Mouse (Mus musculus) heart, embryonic 13.5 days (tissue): Measurements from ENCODE around the gene Kcnj6. TPM values are rescaled to one million over a fixed set of nuclear protein-coding genes. Genes with fewer than 3 reads are reported as not detected.
"Not testable (repeated sequence)": the region's sequence is repeated elsewhere in the genome, so short reads cannot be mapped to it uniquely, and the experiment has no call there.

ENCODE experiments used
- ATAC-seq: fragments of 200-750 bp; cut with Nextera tagmentation; 2 replicates; pipeline ENCODE4 v1.8.0; 2017; ENCODE audit warnings: moderate TSS enrichment; ENCODE audit not compliant: insufficient number of reproducible peaks, low FRiP score, low TSS enrichment; ENCODE audit errors: extremely low read depth
- H3K27ac ChIP-seq: fragments of 300-500 bp; sonication (generic); replicated peaks from 2 replicates; pipeline ENCODE4 v1.5.1; 2015; ENCODE audit warnings: moderate library complexity, mild to moderate bottlenecking, inconsistent platforms
- H3K27me3 ChIP-seq: fragments of 300-500 bp; sonication (generic); replicated peaks from 2 replicates; pipeline ENCODE4 v1.6.1; 2015; ENCODE audit warnings: mild to moderate bottlenecking, inconsistent platforms
- H3K36me3 ChIP-seq: fragments of 300-500 bp; sonication (generic); 2 replicates; pipeline ENCODE4 v1.6.1; 2015; ENCODE audit warnings: mild to moderate bottlenecking, inconsistent platforms
- H3K4me1 ChIP-seq: fragments of 300-500 bp; sonication (generic); 2 replicates; pipeline ENCODE4 v1.6.1; 2015; ENCODE audit warnings: inconsistent platforms
- H3K4me2 ChIP-seq: fragments of 300-500 bp; sonication (generic); 2 replicates; pipeline ENCODE4 v1.6.1; 2015; ENCODE audit warnings: inconsistent platforms, mild to moderate bottlenecking, moderate library complexity
- H3K4me3 ChIP-seq: fragments of 300-500 bp; sonication (generic); 2 replicates; pipeline ENCODE4 v1.5.1; 2015; ENCODE audit warnings: moderate library complexity, mild to moderate bottlenecking, inconsistent platforms
- H3K9ac ChIP-seq: fragments of 300-500 bp; sonication (generic); 2 replicates; pipeline ENCODE4 v1.6.1; 2015; ENCODE audit warnings: inconsistent platforms, mild to moderate bottlenecking, moderate library complexity
- H3K9me3 ChIP-seq: fragments of 300-500 bp; sonication (generic); 2 replicates; pipeline ENCODE4 v1.6.1; 2016; ENCODE audit warnings: inconsistent platforms
- WGBS: fragments of 180-500 bp; shearing (Covaris S2); methylation state at CpG from one replicate; pipeline ENCODE4 v1.1.7; 2015; ENCODE audit warnings: mixed read lengths; 5-methylcytosine and 5-hydroxymethylcytosine counted together
- polyA plus RNA-seq: library from polyadenylated mRNA; unstranded; fragments of >200 nt; fragmentation: Nextera tagmentation; extraction: Ambion mirVana; gene quantifications from 2 replicates; pipeline ENCODE4 v1.2.1, GENCODE M21; 2015

Kcnj6 gene
- polyA plus RNA-seq, 1 experiment from 2014 or later: 0.05 TPM

- peaks cover 19% of the 10 kb centered on the region for H3K9me3 ChIP-seq
- H3K27me3 ChIP-seq: no peaks in the 10 kb centered on the region
- WGBS: 62% methylated on average over 6 of the region's 6 CpGs
- H3K9ac ChIP-seq: no peak overlapping the region
- H3K4me1 ChIP-seq: no peaks in the 10 kb centered on the region
- H3K4me3 ChIP-seq: no peak overlapping the region
- no peak for ATAC-seq
- no peaks in the 10 kb centered on the region for H3K36me3 ChIP-seq
- no peak overlapping the region for H3K27ac ChIP-seq
- H3K4me2 ChIP-seq: no peak overlapping the region
Measured at GRCm38 (mm10) chr16:94815891-94816290, 181.6 kb downstream of the Kcnj6 start.

GRCm38 (mm10) chr16:94809286-94809685, 188.2 kb downstream of the Kcnj6 start:
- H3K36me3 ChIP-seq, H3K27ac ChIP-seq, H3K4me3 ChIP-seq, ATAC-seq, H3K4me2 ChIP-seq, H3K27me3 ChIP-seq, H3K9ac ChIP-seq, H3K4me1 ChIP-seq: not testable (repeated sequence)
- H3K9me3 ChIP-seq: peaks cover 20% of the 10 kb centered on the region
- 0% methylated on average over 1 of the region's 1 CpGs for WGBS

GRCm38 (mm10) chr16:94798241-94798640, 199.3 kb downstream of the Kcnj6 start:
- ATAC-seq: no peak
- Histone ChIP-seq H3K9ac (no peak overlapping the region), H3K4me1 (no peaks in the 10 kb centered on the region), H3K27me3 (no peaks in the 10 kb centered on the region), H3K9me3 (no peaks in the 10 kb centered on the region), H3K36me3 (no peaks in the 10 kb centered on the region), H3K27ac (no peak overlapping the region), H3K4me2 (no peak overlapping the region), H3K4me3 (no peak overlapping the region)
- WGBS: 79% methylated on average over 8 of the region's 12 CpGs

- 79% methylated on average over 6 of the region's 6 CpGs for WGBS
- no peak overlapping the region for H3K9ac ChIP-seq
- H3K4me1 ChIP-seq: no peaks in the 10 kb centered on the region
- ATAC-seq: no peak
- no peak overlapping the region for H3K4me2 ChIP-seq
- no peaks in the 10 kb centered on the region for H3K27me3 ChIP-seq
- no peak overlapping the region for H3K27ac ChIP-seq
- H3K36me3 ChIP-seq: no peaks in the 10 kb centered on the region
- no peak overlapping the region for H3K4me3 ChIP-seq
- H3K9me3 ChIP-seq: no peaks in the 10 kb centered on the region
Measured at GRCm38 (mm10) chr16:94797366-94797765, 200.1 kb downstream of the Kcnj6 start.

- Histone ChIP-seq H3K36me3 (no peaks in the 10 kb centered on the region), H3K4me2 (no peak overlapping the region), H3K9me3 (no peaks in the 10 kb centered on the region), H3K4me3 (no peak overlapping the region), H3K4me1 (no peaks in the 10 kb centered on the region), H3K9ac (no peak overlapping the region), H3K27ac (no peak overlapping the region), H3K27me3 (peaks cover 12% of the 10 kb centered on the region)
- ATAC-seq: no peak
- WGBS: 58% methylated on average over 7 of the region's 7 CpGs
Measured at GRCm38 (mm10) chr16:94793041-94793440, 204.5 kb downstream of the Kcnj6 start.

GRCm38 (mm10) chr16:94789958-94790357, 207.5 kb downstream of the Kcnj6 start:
- ATAC-seq: no peak
- Histone ChIP-seq H3K9ac (no peak overlapping the region), H3K27me3 (peaks cover 12% of the 10 kb centered on the region), H3K36me3 (no peaks in the 10 kb centered on the region), H3K9me3 (no peaks in the 10 kb centered on the region), H3K4me2 (no peak overlapping the region), H3K4me1 (no peaks in the 10 kb centered on the region), H3K27ac (no peak overlapping the region), H3K4me3 (no peak overlapping the region)
- 26% methylated on average over 6 of the region's 6 CpGs for WGBS

- Histone ChIP-seq H3K36me3 (no peaks in the 10 kb centered on the region), H3K27ac (no peak overlapping the region), H3K4me2 (no peak overlapping the region), H3K9ac (no peak overlapping the region), H3K4me3 (no peak overlapping the region), H3K4me1 (no peaks in the 10 kb centered on the region), H3K9me3 (no peaks in the 10 kb centered on the region), H3K27me3 (peaks cover 12% of the 10 kb centered on the region)
- ATAC-seq: no peak
- 74% methylated on average over 7 of the region's 7 CpGs for WGBS
Measured at GRCm38 (mm10) chr16:94788716-94789115, 208.8 kb downstream of the Kcnj6 start.

- Histone ChIP-seq H3K9me3 (no peaks in the 10 kb centered on the region), H3K4me2 (no peak overlapping the region), H3K9ac (no peak overlapping the region), H3K27me3 (peaks cover 12% of the 10 kb centered on the region), H3K27ac (no peak overlapping the region), H3K36me3 (no peaks in the 10 kb centered on the region), H3K4me1 (no peaks in the 10 kb centered on the region), H3K4me3 (no peak overlapping the region)
- 7% methylated on average over 16 of the region's 16 CpGs for WGBS
- no peak for ATAC-seq
Measured at GRCm38 (mm10) chr16:94788165-94788564, 209.3 kb downstream of the Kcnj6 start.

- Histone ChIP-seq H3K4me1 (no peaks in the 10 kb centered on the region), H3K9me3 (no peaks in the 10 kb centered on the region), H3K4me3 (no peak overlapping the region), H3K36me3 (no peaks in the 10 kb centered on the region), H3K27ac (no peak overlapping the region), H3K27me3 (peaks cover 12% of the 10 kb centered on the region), H3K9ac (no peak overlapping the region), H3K4me2 (no peak overlapping the region)
- no peak for ATAC-seq
- WGBS: 73% methylated on average over 5 of the region's 5 CpGs
Measured at GRCm38 (mm10) chr16:94785873-94786272, 211.6 kb downstream of the Kcnj6 start.

- Histone ChIP-seq H3K4me2 (no peak overlapping the region), H3K27me3 (peaks cover 5% of the 10 kb centered on the region), H3K36me3 (no peaks in the 10 kb centered on the region), H3K9ac (no peak overlapping the region), H3K4me3 (no peak overlapping the region), H3K27ac (no peak overlapping the region), H3K9me3 (no peaks in the 10 kb centered on the region), H3K4me1 (no peaks in the 10 kb centered on the region)
- 59% methylated on average over 7 of the region's 7 CpGs for WGBS
- no peak for ATAC-seq
Measured at GRCm38 (mm10) chr16:94783696-94784095, 213.8 kb downstream of the Kcnj6 start.

- no peak overlapping the region for H3K9ac ChIP-seq
- ATAC-seq: no peak
- no peak overlapping the region for H3K4me2 ChIP-seq
- WGBS: 81% methylated on average over 24 of the region's 24 CpGs
- H3K36me3 ChIP-seq: no peaks in the 10 kb centered on the region
- no peak overlapping the region for H3K27ac ChIP-seq
- H3K9me3 ChIP-seq: no peaks in the 10 kb centered on the region
- no peaks in the 10 kb centered on the region for H3K4me1 ChIP-seq
- H3K27me3 ChIP-seq: no peaks in the 10 kb centered on the region
- no peak overlapping the region for H3K4me3 ChIP-seq
Measured at GRCm38 (mm10) chr16:94782110-94782946, 215.2 kb downstream of the Kcnj6 start.

- Histone ChIP-seq H3K36me3 (no peaks in the 10 kb centered on the region), H3K4me3 (no peak overlapping the region), H3K9me3 (no peaks in the 10 kb centered on the region), H3K4me1 (peaks cover 11% of the 10 kb centered on the region), H3K27ac (no peak overlapping the region), H3K27me3 (no peaks in the 10 kb centered on the region), H3K4me2 (no peak overlapping the region), H3K9ac (no peak overlapping the region)
- WGBS: 73% methylated on average over 5 of the region's 5 CpGs
- ATAC-seq: no peak
Measured at GRCm38 (mm10) chr16:94773928-94774327, 223.6 kb downstream of the Kcnj6 start.
